Mouse (Mus musculus) liver, embryonic 14 days (tissue): ENCODE measurements around the gene Tkfc. TPM values are rescaled to one million over a fixed set of nuclear protein-coding genes. Genes with fewer than 3 reads are reported as not detected.

ENCODE experiments used
- polyA plus RNA-seq: library from polyadenylated mRNA; depleted of rRNA; stranded (reverse); fragments of >200 nt; gene quantifications from 2 replicates; pipeline ENCODE4 v1.2.3, GENCODE M21; 2012; rRNA removed

The Tkfc gene
- 10.6 and 12.6 TPM in 2 replicates for polyA plus RNA-seq

GRCm38 (mm10) chr19:10605293-10605900 lies at the start of gene Tkfc, which contains the start of gene Ddb1:
TSS of gene Tkfc (minus strand) at chr19:10605654.
TSS of gene Ddb1 (plus strand) at chr19:10605327.

GRCm38 (mm10) chr19:10634106-10634871 lies 28.8 kb upstream of the Tkfc start, which contains the start of gene Vwce:
TSS of gene Vwce (plus strand) at chr19:10634213.

GRCm38 (mm10) chr19:10576690-10577561 lies 28.5 kb downstream of the Tkfc start, which contains the start of the genes Cyb561a3 and Tmem138:
TSS of gene Cyb561a3 (plus strand) at chr19:10577172.
TSS of gene Tmem138 (minus strand) at chr19:10577362.

GRCm38 (mm10) chr19:10555624-10556510 lies 49.6 kb downstream of the Tkfc start, which contains the start of gene Tmem216:
TSS of gene Tmem216 (minus strand) at chr19:10556238.

Other genes with a start within 250 kb of the Tkfc start
- gene Syt7, start 216.6 kb downstream of the Tkfc start, polyA plus RNA-seq = 0.22 and 0.27 TPM in 2 replicates
- gene Lrrc10b, start 148.2 kb downstream of the Tkfc start, polyA plus RNA-seq = 0.02 and 0.03 TPM in 2 replicates
- gene Ppp1r32, start 122.7 kb downstream of the Tkfc start, polyA plus RNA-seq = 0.15 and 0.28 TPM in 2 replicates
- gene Cpsf7, start 80.4 kb downstream of the Tkfc start, polyA plus RNA-seq = 21.9 and 25.9 TPM in 2 replicates
- 19.4 and 23.6 TPM in 2 replicates for gene Sdhaf2, start 79.5 kb downstream of the Tkfc start, polyA plus RNA-seq
- gene Tmem216, start 49.4 kb downstream of the Tkfc start, polyA plus RNA-seq = 8.9 and 10.5 TPM in 2 replicates
- 8.3 and 10.2 TPM in 2 replicates for gene Cyb561a3, start 28.5 kb downstream of the Tkfc start, polyA plus RNA-seq
- 7.6 and 8.8 TPM in 2 replicates for gene Tmem138, start 28.3 kb downstream of the Tkfc start, polyA plus RNA-seq
- gene Ddb1, start 327 bp downstream of the Tkfc start, polyA plus RNA-seq = 86.3 and 108 TPM in 2 replicates
- gene Vwce, start 28.6 kb upstream of the Tkfc start, polyA plus RNA-seq = 5.1 and 7.6 TPM in 2 replicates
- gene Pga5, start 72.4 kb upstream of the Tkfc start, polyA plus RNA-seq = 0.02 and 0.07 TPM in 2 replicates
- 5.3 and 5.9 TPM in 2 replicates for gene Vps37c, start 83.1 kb upstream of the Tkfc start, polyA plus RNA-seq
- gene Cd5, start 133.3 kb upstream of the Tkfc start, polyA plus RNA-seq = 0.02 TPM in 2 replicates
- gene Cd6, start 224.4 kb upstream of the Tkfc start, polyA plus RNA-seq = not detected in 2 replicates
- 3.6 and 4.0 TPM in 2 replicates for gene Slc15a3, start 234.1 kb upstream of the Tkfc start, polyA plus RNA-seq